Comparison of ENCODE assay signal across 8 mouse cellular contexts in the genomic region with DNA sequence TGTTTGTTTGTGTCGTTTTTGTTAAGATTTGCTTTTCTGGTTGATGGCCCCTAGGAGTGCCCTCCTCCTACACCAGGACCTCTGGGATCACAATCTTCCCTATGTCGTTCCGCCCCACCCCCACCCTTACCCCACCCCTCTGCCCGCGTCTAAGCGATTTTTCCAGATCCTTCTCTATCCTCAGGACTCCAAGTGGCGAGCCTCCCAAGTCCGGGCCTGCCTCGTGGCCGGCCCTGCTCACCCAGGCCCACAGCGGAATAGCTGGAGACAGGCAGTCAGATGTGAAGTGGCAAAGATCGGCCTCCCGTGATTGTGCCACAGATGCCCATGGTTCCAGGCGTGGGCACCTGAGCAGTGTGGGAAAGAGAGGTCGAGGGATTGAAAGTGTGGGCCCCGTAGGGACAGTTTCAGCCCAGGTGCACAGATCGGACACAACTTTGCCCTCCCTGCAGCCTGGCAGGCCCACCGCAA. TPM values are rescaled to one million over a fixed set of nuclear protein-coding genes. Genes with fewer than 3 reads are reported as not detected.
DNase-seq lines count a peak whose midpoint lies in the region; ATAC-seq and TF ChIP-seq lines count a peak whose summit lies in the region.

No protein-coding gene starts in this region.

- H3K27me3 ChIP-seq in G1E (ENCODE audit: insufficient read depth, low read length), result no peaks in the 10 kb centered on the region
- no peaks in the 10 kb centered on the region for H3K27me3 ChIP-seq in forebrain, embryonic 13.5 days
- H3K27me3 ChIP-seq in midbrain, embryonic 15.5 days (replicated peaks), result no peaks in the 10 kb centered on the region

- WGBS in forebrain, embryonic 13.5 days, result 29% methylated on average over 17 of the region's 18 CpGs
- WGBS in midbrain, embryonic 15.5 days, result 30% methylated on average over 18 of the region's 18 CpGs

- peaks cover 34% of the 10 kb centered on the region for H3K36me3 ChIP-seq in G1E (replicated peaks)
- peaks cover 27% of the 10 kb centered on the region for H3K36me3 ChIP-seq in forebrain, embryonic 13.5 days (ENCODE audit: poor library complexity, severe bottlenecking)
- H3K36me3 ChIP-seq in midbrain, embryonic 15.5 days (replicated peaks), result peaks cover 21% of the 10 kb centered on the region

- no peak for TF ChIP-seq CTCF in G1E (IDR thresholded peaks at IDR 0.05; ENCODE audit: low read depth, low read length)

- ATAC-seq in G1E (ENCODE audit: extremely low read depth, insufficient number of reproducible peaks, low FRiP score, poor library complexity, severe bottlenecking), result 0 out of 2 replicates have a peak, but pooled peaks have one; percentile 0
- peak; percentile 74; the same call in 1 of the 2 replicates for ATAC-seq in forebrain, embryonic 13.5 days
- no peak; the same call in 1 of the 2 replicates for ATAC-seq in midbrain, embryonic 15.5 days (replicated peaks)
- ATAC-seq in CD4-positive, CD25-positive, alpha-beta regulatory T cell, adult 4 months, result no peak
- no peak for ATAC-seq in megakaryocyte progenitor cell, adult 5-6 weeks (replicated peaks; ENCODE audit: poor library complexity)

- H3K4me3 ChIP-seq in G1E (ENCODE audit: low read depth, low read length), result peak overlapping the region; percentile 97
- peak overlapping the region; percentile 98 for H3K4me3 ChIP-seq in forebrain, embryonic 13.5 days
- H3K4me3 ChIP-seq in midbrain, embryonic 15.5 days, result peak overlapping the region; percentile 100

- H3K4me2 ChIP-seq in forebrain, embryonic 13.5 days, result peak overlapping the region; percentile 74
- peak overlapping the region; percentile 66 for H3K4me2 ChIP-seq in midbrain, embryonic 15.5 days

- DNase-seq in embryo, embryonic 10 days (ENCODE audit: low spot score), result peak; percentile 23
- no peak for DNase-seq in embryo, embryonic 10.5 days (ENCODE audit: low spot score)
- DNase-seq in G1E (ENCODE audit: low spot score), result no peak
- DNase-seq in kidney, postnatal 10 days, result peak; percentile 43

- H3K4me1 ChIP-seq in G1E (ENCODE audit: insufficient read depth, low read depth, low read length), result peaks cover 37% of the 10 kb centered on the region
- peaks cover 24% of the 10 kb centered on the region for H3K4me1 ChIP-seq in forebrain, embryonic 13.5 days
- H3K4me1 ChIP-seq in midbrain, embryonic 15.5 days, result peaks cover 16% of the 10 kb centered on the region

- no peaks in the 10 kb centered on the region for H3K9me3 ChIP-seq in G1E (replicated peaks)
- no peaks in the 10 kb centered on the region for H3K9me3 ChIP-seq in forebrain, embryonic 13.5 days (replicated peaks)
- H3K9me3 ChIP-seq in midbrain, embryonic 15.5 days, result no peaks in the 10 kb centered on the region

- H3K9ac ChIP-seq in forebrain, embryonic 13.5 days, result 0 out of 2 replicates have a peak overlapping the region, but pooled peaks have one; percentile 94
- H3K9ac ChIP-seq in midbrain, embryonic 15.5 days, result peak overlapping the region; percentile 13; the same call in 1 of the 2 replicates

- H3K27ac ChIP-seq in forebrain, embryonic 13.5 days, result no peak overlapping the region
- H3K27ac ChIP-seq in midbrain, embryonic 15.5 days, result peak overlapping the region; percentile 95

RNA-seq across cellular contexts. Expression of a gene that starts 0.4 kb away (rescaled TPM):
- total RNA-seq in G1E (2014; fragmentation: Nextera tagmentation) (127 and 144 TPM in 2 replicates), G1E (2017) (240 and 265 TPM in 2 replicates)
- 341 and 369 TPM in 2 replicates for polyA plus RNA-seq in G1E (2012)
- 454 and 497 TPM in 2 replicates for polyA plus RNA-seq in forebrain, embryonic 13.5 days (2015; fragmentation: Nextera tagmentation; extraction: Ambion mirVana)
- 375 and 389 TPM in 2 replicates for polyA plus RNA-seq in midbrain, embryonic 15.5 days (2015; fragmentation: Nextera tagmentation; extraction: Ambion mirVana)
- 10 to 100 TPM; 70.3 to 74.6 TPM for polyA plus RNA-seq in CD4-positive, CD25-positive, alpha-beta regulatory T cell, adult 4 months (2017; shearing (Covaris generic))
- total RNA-seq in megakaryocyte progenitor cell, adult 5-6 weeks (2015), result 124 and 149 TPM in 2 replicates
- total RNA-seq in megakaryocyte progenitor cell, adult 5-6 weeks (2017), result 373 and 394 TPM in 2 replicates

RNA-seq across cellular contexts. Expression of a gene that starts 14.2 kb away (rescaled TPM):
- 27.2 and 71.2 TPM in 2 replicates for total RNA-seq in G1E (2014; fragmentation: Nextera tagmentation)
- total RNA-seq in G1E (2017), result 12.3 and 16.2 TPM in 2 replicates
- 22.4 and 28.6 TPM in 2 replicates for polyA plus RNA-seq in G1E (2012)
- 35.2 and 38.1 TPM in 2 replicates for polyA plus RNA-seq in forebrain, embryonic 13.5 days (2015; fragmentation: Nextera tagmentation; extraction: Ambion mirVana)
- 50.7 and 51.4 TPM in 2 replicates for polyA plus RNA-seq in midbrain, embryonic 15.5 days (2015; fragmentation: Nextera tagmentation; extraction: Ambion mirVana)
- polyA plus RNA-seq in CD4-positive, CD25-positive, alpha-beta regulatory T cell, adult 4 months (2017; shearing (Covaris generic)), result 10 to 100 TPM; 24.5 to 37.1 TPM
- 24.1 and 33.1 TPM in 2 replicates for total RNA-seq in megakaryocyte progenitor cell, adult 5-6 weeks (2015)
- 12.9 and 15.6 TPM in 2 replicates for total RNA-seq in megakaryocyte progenitor cell, adult 5-6 weeks (2017)

RNA-seq across cellular contexts. Expression of a gene that starts 39.8 kb away (rescaled TPM):
- total RNA-seq in G1E (2014; fragmentation: Nextera tagmentation) (not detected in 2 replicates), G1E (2017) (0.06 and 0.11 TPM in 2 replicates)
- not detected in 2 replicates for polyA plus RNA-seq in G1E (2012)
- polyA plus RNA-seq in forebrain, embryonic 13.5 days (2015; fragmentation: Nextera tagmentation; extraction: Ambion mirVana), result 3.8 and 5.2 TPM in 2 replicates
- 11.2 and 12.9 TPM in 2 replicates for polyA plus RNA-seq in midbrain, embryonic 15.5 days (2015; fragmentation: Nextera tagmentation; extraction: Ambion mirVana)
- 1 to 10 TPM; 1.5 to 2.2 TPM for polyA plus RNA-seq in CD4-positive, CD25-positive, alpha-beta regulatory T cell, adult 4 months (2017; shearing (Covaris generic))
- not detected in 2 replicates for total RNA-seq in megakaryocyte progenitor cell, adult 5-6 weeks (2015)
- not detected in 2 replicates for total RNA-seq in megakaryocyte progenitor cell, adult 5-6 weeks (2017)

Comparison
In these comparisons a context has a peak if more than half of its experiments do, and no peak if none do; other contexts are left out.
1. DNase-seq: peak in embryo, embryonic 10 days (single experiment) and kidney, postnatal 10 days (single experiment); none in embryo, embryonic 10.5 days (single experiment) and G1E (single experiment).
2. ATAC-seq: peak in G1E (single experiment) and forebrain, embryonic 13.5 days (single experiment); none in midbrain, embryonic 15.5 days (single experiment), CD4-positive, CD25-positive, alpha-beta regulatory T cell, adult 4 months (single experiment) and megakaryocyte progenitor cell, adult 5-6 weeks (single experiment).
3. Peak in every context shown above with its lines, with median percentiles within 50 percentile points of each other: H3K4me3 ChIP-seq.